Mouse (Mus musculus) small intestine, adult 2 months (tissue): ENCODE measurements around the gene Tgfb2. TPM values are rescaled to one million over a fixed set of nuclear protein-coding genes. Genes with fewer than 3 reads are reported as not detected.

Experiments used
- H3K27ac ChIP-seq: fragments of 200-500 bp; 2 replicates; pipeline ENCODE4 v1.5.1; 2012; ENCODE audit warnings: low read depth, low read length, control low read depth, inconsistent platforms; ENCODE audit not compliant: insufficient read depth
- H3K27me3 ChIP-seq: fragments of 200-500 bp; 2 replicates; pipeline ENCODE4 v1.6.1; 2012; ENCODE audit warnings: mild to moderate bottlenecking, moderate library complexity, low read length, inconsistent platforms; ENCODE audit not compliant: control insufficient read depth, insufficient read depth
- H3K36me3 ChIP-seq: fragments of 200-500 bp; 2 replicates; pipeline ENCODE4 v1.6.1; 2012; ENCODE audit warnings: mild to moderate bottlenecking, low read length, control low read depth, inconsistent platforms; ENCODE audit not compliant: control insufficient read depth, insufficient read depth
- H3K4me1 ChIP-seq: fragments of 200-500 bp; 2 replicates; pipeline ENCODE4 v1.6.1; 2012; ENCODE audit warnings: low read length, inconsistent platforms, mixed read lengths; ENCODE audit not compliant: control insufficient read depth, insufficient read depth, insufficient read length
- H3K4me3 ChIP-seq: fragments of 200-500 bp; 2 replicates; pipeline ENCODE4 v1.5.1; 2012; ENCODE audit warnings: low read depth, mild to moderate bottlenecking, control low read depth, inconsistent platforms, low read length, moderate library complexity
- CTCF ChIP-seq: fragments of 200-500 bp; IDR thresholded peaks from 2 replicates; pipeline ENCODE4 v1.5.1; 2012; ENCODE audit warnings: low read depth, mild to moderate bottlenecking, control low read depth, inconsistent platforms, low read length, moderate library complexity, mixed read lengths; ENCODE audit not compliant: insufficient replicate concordance, insufficient read length; ENCODE audit errors: extremely low read depth
- POLR2A ChIP-seq: fragments of 200-500 bp; IDR thresholded peaks from 2 replicates; pipeline ENCODE4 v1.6.1; 2012; ENCODE audit warnings: low read depth, mild to moderate bottlenecking, control low read depth, inconsistent platforms, low read length, moderate library complexity
- WGBS: fragments of 180-500 bp; shearing (Covaris S2); methylation state at CpG from one replicate; pipeline ENCODE4 v1.1.7; 2018; 5-methylcytosine and 5-hydroxymethylcytosine counted together
- polyA plus RNA-seq: library from polyadenylated mRNA; depleted of rRNA; stranded (reverse); fragments of >200 nt; gene quantifications from 2 replicates; pipeline ENCODE4 v1.2.3, GENCODE M21; 2012

The Tgfb2 gene
- polyA plus RNA-seq, 1 experiment, result 0.79 TPM

DNA sequence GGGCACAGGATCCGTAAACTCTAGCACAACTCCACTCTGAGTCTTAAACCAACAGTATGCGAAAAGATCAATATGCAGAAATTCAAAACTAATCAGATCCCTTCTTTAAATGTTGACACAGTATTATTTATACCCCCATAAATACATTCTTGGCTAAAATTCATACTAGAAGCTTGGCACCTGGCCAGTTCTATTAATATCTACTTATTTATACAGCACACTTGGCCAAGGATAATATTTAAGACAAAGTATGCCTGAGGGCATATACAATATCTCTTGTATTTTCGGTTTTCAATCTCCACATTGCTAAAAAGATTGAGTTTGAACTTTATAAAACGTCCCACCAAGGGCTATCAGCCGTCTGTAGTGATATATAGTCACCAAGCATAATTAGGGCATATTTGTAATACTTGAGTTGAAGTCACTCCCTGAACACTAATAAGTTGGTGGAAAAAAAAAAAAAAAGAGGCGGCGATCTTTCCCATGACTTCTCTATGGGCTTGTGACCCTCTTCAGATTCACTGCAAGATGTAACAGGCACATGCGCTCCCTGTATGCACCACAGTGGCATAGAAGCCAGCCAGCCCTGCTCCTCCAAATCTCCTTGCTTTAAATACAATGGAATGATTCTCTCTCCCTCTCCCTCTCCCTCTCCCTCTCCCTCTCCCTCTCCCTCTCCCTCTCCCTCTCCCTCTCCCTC, 4.4 kb downstream of the Tgfb2 start:
- no peaks in the 10 kb centered on the region for H3K36me3 ChIP-seq
- peaks cover 9% of the 10 kb centered on the region for H3K4me1 ChIP-seq
- TF ChIP-seq CTCF, result no peak
- no peak for TF ChIP-seq POLR2A
- WGBS, result 22% methylated on average over 8 of the region's 8 CpGs
- H3K4me3 ChIP-seq, result no peak overlapping the region
- no peak overlapping the region for H3K27ac ChIP-seq
- peaks cover 26% of the 10 kb centered on the region for H3K27me3 ChIP-seq

DNA sequence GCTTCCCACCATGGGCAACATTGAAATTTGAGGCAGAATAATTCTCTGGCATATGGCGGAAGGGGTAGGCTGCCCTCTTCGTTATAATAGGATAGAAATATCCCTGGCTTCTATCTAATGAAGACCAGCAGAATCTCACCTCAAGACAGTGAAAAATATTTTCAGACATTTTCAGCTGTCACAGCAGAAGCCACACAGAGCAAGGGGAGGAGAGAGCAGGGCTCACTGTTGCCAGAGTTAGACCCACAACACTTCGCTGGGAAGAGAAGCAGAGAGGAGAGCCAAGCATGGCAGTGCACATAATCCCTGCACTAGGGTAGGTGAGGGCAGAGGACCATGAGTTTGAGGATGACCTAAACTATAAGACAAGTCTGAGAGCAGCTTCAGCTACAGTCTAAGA, 5.3 kb downstream of the Tgfb2 start:
- H3K4me3 ChIP-seq, result no peak overlapping the region
- no peak for TF ChIP-seq CTCF
- H3K36me3 ChIP-seq, result no peaks in the 10 kb centered on the region
- H3K4me1 ChIP-seq, result peaks cover 8% of the 10 kb centered on the region
- WGBS, result 77% methylated on average over 3 of the region's 3 CpGs
- peaks cover 20% of the 10 kb centered on the region for H3K27me3 ChIP-seq
- no peak overlapping the region for H3K27ac ChIP-seq

DNA sequence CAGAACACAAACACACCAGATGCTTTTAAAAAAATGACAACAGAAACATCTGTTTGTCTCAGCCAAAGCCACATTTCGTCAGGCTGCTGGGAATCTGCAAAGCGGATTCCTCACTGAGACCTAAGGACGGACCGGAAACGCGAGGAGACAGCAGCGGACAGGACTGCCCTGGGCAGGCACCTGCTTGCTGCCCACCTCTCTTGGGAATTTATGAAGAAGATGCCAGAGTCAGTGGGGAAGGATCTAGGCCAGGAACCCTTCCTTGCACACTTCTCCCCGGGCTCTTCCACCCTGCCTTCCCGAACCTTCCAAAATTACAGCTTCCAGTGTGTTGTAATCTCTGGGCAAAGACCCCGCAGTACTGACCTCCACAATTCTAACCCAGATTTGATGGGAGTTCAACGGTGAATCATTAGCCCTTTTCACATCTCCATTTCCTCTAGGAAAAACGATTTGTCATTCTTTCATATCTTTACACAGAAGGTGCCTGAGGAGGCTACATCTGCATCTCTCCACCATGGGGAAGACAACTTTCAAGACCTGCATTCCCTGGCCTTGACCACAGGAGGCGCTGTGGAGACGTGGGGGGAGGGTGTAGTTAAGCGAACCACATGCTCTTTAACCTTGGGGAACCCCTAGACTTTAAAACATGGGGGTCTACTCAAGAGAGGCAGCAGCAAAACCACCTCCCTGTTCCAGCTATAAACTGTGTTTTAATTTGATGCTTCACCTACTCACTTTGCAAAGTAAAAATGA, 7.0 kb downstream of the Tgfb2 start:
- TF ChIP-seq POLR2A (no peak), CTCF (peak; percentile 31; the same call in 1 of the 2 replicates)
- Histone ChIP-seq H3K4me1 (peaks cover 6% of the 10 kb centered on the region; the same call in 1 of the 2 replicates), H3K36me3 (no peaks in the 10 kb centered on the region), H3K27ac (no peak overlapping the region), H3K4me3 (no peak overlapping the region), H3K27me3 (peaks cover 4% of the 10 kb centered on the region)
- WGBS, result 67% methylated on average over 15 of the region's 15 CpGs

DNA sequence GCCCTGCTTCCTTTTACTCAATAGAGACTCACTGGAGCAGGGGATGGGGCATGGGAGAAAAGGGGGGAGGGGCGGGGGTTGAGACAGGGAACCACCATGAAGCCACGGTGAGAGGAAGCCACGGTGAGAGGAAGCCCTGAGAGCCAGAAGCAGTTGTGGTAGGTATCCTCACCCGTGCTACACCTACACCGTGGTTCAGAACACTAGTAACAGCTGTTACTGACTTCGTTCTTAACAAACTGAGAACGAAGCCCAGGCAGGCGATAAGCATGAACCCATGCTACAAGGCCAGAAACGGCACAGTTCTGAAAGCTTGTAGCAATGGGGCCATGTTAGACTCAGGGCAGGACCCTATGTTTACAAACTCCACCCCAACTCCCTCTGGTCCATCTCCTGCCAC, 9.6 kb downstream of the Tgfb2 start:
- H3K27ac ChIP-seq, result no peak overlapping the region
- 88% methylated on average over 9 of the region's 9 CpGs for WGBS
- no peak for TF ChIP-seq POLR2A
- no peak for TF ChIP-seq CTCF

DNA sequence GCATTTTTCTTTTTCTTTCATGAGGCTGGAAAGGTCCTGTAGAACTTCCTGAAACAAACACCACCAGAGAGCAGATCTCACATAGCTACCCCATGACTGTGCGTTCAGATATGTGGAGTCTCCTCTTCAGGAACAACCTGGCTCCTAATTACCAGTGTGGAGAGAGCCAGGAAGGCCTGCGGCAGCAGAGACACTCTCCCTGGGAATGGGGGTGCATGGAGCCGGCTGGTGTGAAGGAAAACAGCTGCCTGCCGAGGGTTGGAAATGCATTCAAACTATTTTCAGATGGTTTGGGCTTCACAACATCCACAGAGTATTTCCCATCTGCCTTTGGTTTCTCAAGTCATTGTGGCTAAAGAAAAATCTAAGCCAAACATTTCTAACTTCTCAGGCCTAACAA, 10.4 kb downstream of the Tgfb2 start:
- Histone ChIP-seq H3K4me3 (no peak overlapping the region), H3K36me3 (no peaks in the 10 kb centered on the region), H3K4me1 (no peaks in the 10 kb centered on the region), H3K27ac (no peak overlapping the region), H3K27me3 (no peaks in the 10 kb centered on the region)
- no peak for TF ChIP-seq POLR2A
- TF ChIP-seq CTCF, result no peak
- WGBS, result 70% methylated on average over 4 of the region's 4 CpGs

More for the DNA sequence above, 9.6 kb downstream of the Tgfb2 start:
- H3K4me3 ChIP-seq, result no peak overlapping the region
- no peaks in the 10 kb centered on the region for H3K4me1 ChIP-seq
- no peaks in the 10 kb centered on the region for H3K36me3 ChIP-seq
- no peaks in the 10 kb centered on the region for H3K27me3 ChIP-seq

DNA sequence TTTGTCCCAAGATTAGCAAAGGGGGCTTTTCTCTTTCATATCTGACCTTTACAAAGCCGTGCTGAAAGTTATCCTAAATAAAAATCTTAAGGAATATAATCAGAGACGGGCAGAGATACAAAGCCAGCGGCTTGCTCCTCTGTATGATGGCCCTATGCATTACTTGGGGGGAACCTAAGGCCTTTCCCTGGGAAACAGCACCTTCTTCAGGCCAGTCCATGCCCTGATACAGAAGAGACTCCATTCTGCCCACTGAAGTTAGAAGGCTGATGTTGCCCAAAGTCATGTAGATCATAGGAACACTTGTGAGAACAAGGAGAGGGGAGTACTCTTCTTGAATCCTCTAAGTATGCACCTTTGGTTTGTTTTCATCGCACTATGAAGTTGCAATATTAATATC, 13.4 kb downstream of the Tgfb2 start:
- H3K4me1 ChIP-seq, result no peaks in the 10 kb centered on the region
- H3K36me3 ChIP-seq, result no peaks in the 10 kb centered on the region
- WGBS, result 81% methylated on average over 4 of the region's 4 CpGs
- TF ChIP-seq POLR2A, result no peak
- no peak for TF ChIP-seq CTCF
- no peaks in the 10 kb centered on the region for H3K27me3 ChIP-seq
- H3K4me3 ChIP-seq, result no peak overlapping the region
- H3K27ac ChIP-seq, result no peak overlapping the region

DNA sequence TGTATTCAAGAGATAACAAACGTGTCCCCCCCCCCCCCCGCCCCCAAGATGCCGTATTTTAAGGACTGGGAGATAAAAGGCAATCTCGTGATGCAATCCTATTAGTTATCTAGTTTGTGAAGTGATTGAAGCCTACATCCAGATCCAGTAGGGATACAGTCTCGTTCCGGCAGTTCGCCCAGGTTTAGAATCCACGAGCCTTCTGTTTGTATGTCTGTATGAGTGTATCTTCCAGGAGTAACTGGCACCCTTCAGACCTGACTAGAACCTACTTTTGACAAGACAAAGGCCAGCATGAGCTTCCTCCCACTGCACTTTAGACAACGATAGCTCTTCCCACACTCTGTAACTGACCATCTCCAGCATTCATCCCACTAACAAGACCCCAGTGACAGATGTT, 14.1 kb downstream of the Tgfb2 start:
- Histone ChIP-seq H3K27me3 (no peaks in the 10 kb centered on the region), H3K36me3 (no peaks in the 10 kb centered on the region), H3K27ac (no peak overlapping the region), H3K4me1 (no peaks in the 10 kb centered on the region), H3K4me3 (no peak overlapping the region)
- 84% methylated on average over 9 of the region's 9 CpGs for WGBS
- TF ChIP-seq CTCF (no peak), POLR2A (no peak)

DNA sequence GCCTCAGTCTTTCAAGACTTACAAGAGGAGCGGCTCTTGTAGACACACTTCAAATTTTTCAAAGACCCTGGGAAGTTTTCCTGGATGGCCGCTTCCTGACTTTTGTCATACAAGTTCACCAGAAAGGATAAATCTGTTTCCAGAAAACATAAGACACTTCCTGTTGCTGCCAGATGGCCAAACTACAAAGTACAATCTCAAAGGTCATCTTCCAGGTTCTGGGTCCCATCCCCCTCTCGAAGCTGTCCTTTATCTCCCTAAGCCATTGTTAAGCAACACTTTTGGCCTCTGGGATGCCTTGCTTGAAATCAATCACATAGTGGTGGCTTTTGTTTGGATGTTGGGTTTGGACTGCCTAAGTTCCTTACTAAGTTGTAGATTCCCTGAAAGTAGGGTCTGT, 21.7 kb downstream of the Tgfb2 start:
- Histone ChIP-seq H3K36me3 (no peaks in the 10 kb centered on the region), H3K4me3 (no peak overlapping the region), H3K27me3 (no peaks in the 10 kb centered on the region), H3K4me1 (no peaks in the 10 kb centered on the region), H3K27ac (no peak overlapping the region)
- 71% methylated on average over 3 of the region's 3 CpGs for WGBS
- TF ChIP-seq POLR2A (no peak), CTCF (no peak)
